Mouse (Mus musculus): Measurements from ENCODE around the gene Kcnc2. TPM values are rescaled to one million over a fixed set of nuclear protein-coding genes. Genes with fewer than 3 reads are reported as not detected.

Kcnc2 gene
- polyA plus RNA-seq, 2 experiments: 0.54 to 0.57 TPM

DNA sequence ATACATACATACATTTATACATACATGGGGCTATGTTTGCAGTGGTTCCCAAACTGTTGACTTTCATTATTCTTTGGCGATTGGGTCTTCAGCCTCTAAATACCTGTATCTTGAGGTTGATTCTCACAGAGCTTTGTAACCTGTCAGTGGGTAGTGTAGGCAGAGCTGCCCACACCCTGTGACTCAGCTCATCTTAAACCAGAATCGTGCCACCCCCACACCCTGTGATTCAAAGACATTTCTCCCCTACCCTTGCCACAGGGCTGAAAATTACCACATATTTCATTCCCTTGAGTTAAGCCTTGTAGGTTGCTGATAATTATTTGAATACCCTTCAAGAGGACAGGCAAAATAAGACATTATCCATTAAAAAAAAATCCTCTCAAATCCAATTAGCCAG lies 210.5 kb downstream of the Kcnc2 start:
- ATAC-seq (ENCODE audit: low FRiP score, low read depth) (no peak), DNase-seq (ENCODE audit: low spot score) (no peak)
- WGBS: 79% methylated on average over 2 of the region's 2 CpGs
- no peak overlapping the region for H3K4me2 ChIP-seq (replicated peaks; ENCODE audit: low read depth, low read length, severe bottlenecking)
- no peaks in the 10 kb centered on the region for H3K4me1 ChIP-seq (ENCODE audit: control insufficient read depth, insufficient read depth, low read length)
- no peak for TF ChIP-seq POLR2A (IDR thresholded peaks at IDR 0.05; ENCODE audit: borderline replicate concordance, extremely low read depth, insufficient read depth, insufficient read length)
- H3K4me3 ChIP-seq (replicated peaks; ENCODE audit: low read length): no peak overlapping the region
- no peaks in the 10 kb centered on the region for H3K9me3 ChIP-seq (ENCODE audit: control insufficient read depth, low read length)
- no peak overlapping the region for H3K9ac ChIP-seq (ENCODE audit: low read depth, low read length, severe bottlenecking)
- H3K27me3 ChIP-seq (ENCODE audit: control insufficient read depth, insufficient read depth, low read length): no peaks in the 10 kb centered on the region
- no peaks in the 10 kb centered on the region for H3K36me3 ChIP-seq (ENCODE audit: control insufficient read depth, insufficient read depth, low read length)
- no peak overlapping the region for H3K27ac ChIP-seq (replicated peaks; ENCODE audit: low read depth, low read length)

DNA sequence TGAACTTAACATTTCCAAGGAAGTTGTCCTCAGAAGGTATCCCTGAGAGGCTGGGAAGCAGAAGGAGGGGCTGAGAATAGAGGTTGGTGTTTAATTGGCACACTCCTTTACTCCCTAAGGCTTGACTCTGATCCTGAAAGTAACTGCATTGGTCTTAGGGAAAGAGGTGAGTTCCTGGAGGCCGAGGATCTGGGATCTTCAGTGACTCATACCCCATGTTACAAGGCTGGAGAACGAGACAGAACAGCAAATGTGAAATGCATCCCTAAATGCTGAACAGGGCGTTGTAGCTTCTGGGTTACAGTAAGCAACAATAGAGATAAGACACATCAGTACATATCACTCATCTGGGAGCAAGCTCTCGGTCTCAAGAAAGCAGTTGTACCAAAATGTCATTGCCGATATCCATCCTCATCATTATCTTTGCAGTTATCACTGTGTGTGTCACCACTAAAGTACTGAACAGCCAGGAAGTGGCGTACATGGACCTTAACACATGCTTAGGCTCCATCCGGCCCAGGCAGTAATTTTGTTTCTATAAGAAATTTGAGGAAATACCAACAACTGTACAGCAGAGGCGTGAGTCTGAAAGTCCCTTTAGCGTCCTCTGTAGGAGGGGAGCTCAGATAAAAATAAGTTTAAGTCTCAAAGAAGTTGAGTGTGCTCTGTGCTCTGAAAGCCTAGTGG lies 211.1 kb downstream of the Kcnc2 start:
- 82% methylated on average over 9 of the region's 9 CpGs for WGBS
- Histone ChIP-seq H3K9me3 (ENCODE audit: control insufficient read depth, low read length) (no peaks in the 10 kb centered on the region), H3K4me1 (ENCODE audit: control insufficient read depth, insufficient read depth, low read length) (no peaks in the 10 kb centered on the region), H3K27me3 (ENCODE audit: control insufficient read depth, insufficient read depth, low read length) (no peaks in the 10 kb centered on the region), H3K36me3 (ENCODE audit: control insufficient read depth, insufficient read depth, low read length) (no peaks in the 10 kb centered on the region), H3K9ac (ENCODE audit: low read depth, low read length, severe bottlenecking) (no peak overlapping the region), H3K4me2 (replicated peaks; ENCODE audit: low read depth, low read length, severe bottlenecking) (no peak overlapping the region), H3K4me3 (replicated peaks; ENCODE audit: low read length) (no peak overlapping the region), H3K27ac (replicated peaks; ENCODE audit: low read depth, low read length) (no peak overlapping the region)
- ATAC-seq (ENCODE audit: low FRiP score, low read depth): no peak
- TF ChIP-seq POLR2A (IDR thresholded peaks at IDR 0.05; ENCODE audit: borderline replicate concordance, extremely low read depth, insufficient read depth, insufficient read length): no peak
- no peak for DNase-seq (ENCODE audit: low spot score)

DNA sequence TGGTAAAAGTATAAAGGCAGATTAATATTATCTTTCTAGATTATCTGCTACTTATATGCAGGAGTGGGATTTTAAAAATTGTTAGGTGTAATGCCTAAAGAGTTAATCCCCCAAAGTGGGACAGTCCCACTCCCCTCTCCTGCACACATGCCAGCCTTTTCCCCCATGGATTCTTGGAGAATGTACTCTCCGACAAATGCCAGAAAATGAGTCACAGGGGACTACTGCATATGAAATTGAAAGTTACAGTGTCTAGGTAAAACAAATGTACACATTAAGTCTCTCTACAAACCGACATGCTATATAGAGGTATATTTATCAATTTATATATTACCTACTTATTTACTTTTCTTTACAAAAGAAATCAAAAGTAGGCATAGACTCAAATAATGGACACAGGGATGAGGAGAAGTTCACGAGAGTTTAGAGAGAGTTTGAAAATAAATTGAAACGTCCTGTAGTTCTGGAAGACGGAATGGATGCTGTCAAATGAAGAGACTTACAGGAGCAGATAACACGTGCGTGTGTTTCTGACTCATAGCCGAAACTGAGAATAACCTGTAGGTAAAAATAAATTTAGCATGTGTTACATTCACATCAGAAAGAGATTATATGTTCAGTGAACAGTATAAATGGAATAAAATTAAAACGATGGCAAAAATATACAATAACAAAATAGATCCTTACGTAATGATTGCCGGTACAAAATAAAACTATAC lies 213.6 kb downstream of the Kcnc2 start:
- Histone ChIP-seq H3K4me2 (replicated peaks; ENCODE audit: low read depth, low read length, severe bottlenecking) (no peak overlapping the region), H3K27ac (replicated peaks; ENCODE audit: low read depth, low read length) (no peak overlapping the region), H3K9ac (ENCODE audit: low read depth, low read length, severe bottlenecking) (no peak overlapping the region), H3K4me3 (replicated peaks; ENCODE audit: low read length) (no peak overlapping the region), H3K4me1 (ENCODE audit: control insufficient read depth, insufficient read depth, low read length) (no peaks in the 10 kb centered on the region), H3K27me3 (ENCODE audit: control insufficient read depth, insufficient read depth, low read length) (no peaks in the 10 kb centered on the region), H3K36me3 (ENCODE audit: control insufficient read depth, insufficient read depth, low read length) (no peaks in the 10 kb centered on the region), H3K9me3 (ENCODE audit: control insufficient read depth, low read length) (no peaks in the 10 kb centered on the region)
- 77% methylated on average over 11 of the region's 11 CpGs for WGBS
- DNase-seq (ENCODE audit: low spot score) (no peak), ATAC-seq (ENCODE audit: low FRiP score, low read depth) (no peak)
- TF ChIP-seq POLR2A (IDR thresholded peaks at IDR 0.05; ENCODE audit: borderline replicate concordance, extremely low read depth, insufficient read depth, insufficient read length): no peak

GRCm38 (mm10) chr10:112485819-112486218 lies 214.9 kb downstream of the Kcnc2 start:
- H3K27ac ChIP-seq (replicated peaks; ENCODE audit: low read depth, low read length): no peak overlapping the region
- ATAC-seq (ENCODE audit: low FRiP score, low read depth): no peak
- no peak overlapping the region for H3K4me3 ChIP-seq (replicated peaks; ENCODE audit: low read length)
- TF ChIP-seq POLR2A (IDR thresholded peaks at IDR 0.05; ENCODE audit: borderline replicate concordance, extremely low read depth, insufficient read depth, insufficient read length): no peak
- no peak overlapping the region for H3K4me2 ChIP-seq (replicated peaks; ENCODE audit: low read depth, low read length, severe bottlenecking)
- no peaks in the 10 kb centered on the region for H3K4me1 ChIP-seq (ENCODE audit: control insufficient read depth, insufficient read depth, low read length)
- H3K9ac ChIP-seq (ENCODE audit: low read depth, low read length, severe bottlenecking): no peak overlapping the region
- no peak for DNase-seq (ENCODE audit: low spot score)
- H3K9me3 ChIP-seq (ENCODE audit: control insufficient read depth, low read length): no peaks in the 10 kb centered on the region
- no peaks in the 10 kb centered on the region for H3K27me3 ChIP-seq (ENCODE audit: control insufficient read depth, insufficient read depth, low read length)
- no peaks in the 10 kb centered on the region for H3K36me3 ChIP-seq (ENCODE audit: control insufficient read depth, insufficient read depth, low read length)

DNA sequence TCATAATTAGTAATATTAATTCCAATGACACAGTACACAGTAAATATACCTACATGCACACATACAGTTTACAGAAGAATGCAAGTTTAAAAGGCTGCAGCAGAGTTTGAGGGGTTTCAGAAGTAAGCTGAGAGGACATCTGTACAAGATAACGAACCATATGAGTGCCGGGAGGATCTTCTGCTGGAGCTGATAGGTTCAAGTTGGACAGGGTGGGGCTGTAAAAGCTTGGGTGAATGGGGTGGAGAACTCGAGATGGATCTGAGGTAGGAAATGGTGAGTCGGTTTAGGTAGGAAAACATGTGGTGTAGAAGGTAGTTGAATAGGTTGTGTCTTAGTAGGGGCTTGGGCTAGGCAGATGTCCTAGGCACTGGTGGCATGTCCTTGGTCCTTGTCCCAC lies 217.8 kb downstream of the Kcnc2 start:
- WGBS: 76% methylated on average over 4 of the region's 4 CpGs
- ATAC-seq (ENCODE audit: low FRiP score, low read depth) (no peak), DNase-seq (ENCODE audit: low spot score) (no peak)
- Histone ChIP-seq H3K27ac (replicated peaks; ENCODE audit: low read depth, low read length) (no peak overlapping the region), H3K4me1 (ENCODE audit: control insufficient read depth, insufficient read depth, low read length) (no peaks in the 10 kb centered on the region), H3K4me3 (replicated peaks; ENCODE audit: low read length) (no peak overlapping the region), H3K9me3 (ENCODE audit: control insufficient read depth, low read length) (no peaks in the 10 kb centered on the region), H3K36me3 (ENCODE audit: control insufficient read depth, insufficient read depth, low read length) (no peaks in the 10 kb centered on the region), H3K4me2 (replicated peaks; ENCODE audit: low read depth, low read length, severe bottlenecking) (no peak overlapping the region), H3K27me3 (ENCODE audit: control insufficient read depth, insufficient read depth, low read length) (no peaks in the 10 kb centered on the region), H3K9ac (ENCODE audit: low read depth, low read length, severe bottlenecking) (no peak overlapping the region)
- TF ChIP-seq POLR2A (IDR thresholded peaks at IDR 0.05; ENCODE audit: borderline replicate concordance, extremely low read depth, insufficient read depth, insufficient read length): no peak

Other genes with a start within 250 kb of the Kcnc2 start
- not detected in 2 replicates for gene Glipr1l1, start 210.9 kb upstream of the Kcnc2 start, polyA plus RNA-seq (2012; rRNA removed)
- gene Glipr1l1, start 210.9 kb upstream of the Kcnc2 start, polyA plus RNA-seq (2014; fragmentation: Nextera tagmentation; extraction: Ambion mirVana): not detected in 2 replicates
- not detected in 2 replicates for gene Glipr1l2, start 187.8 kb upstream of the Kcnc2 start, polyA plus RNA-seq (2012; rRNA removed)
- gene Glipr1l2, start 187.8 kb upstream of the Kcnc2 start, polyA plus RNA-seq (2014; fragmentation: Nextera tagmentation; extraction: Ambion mirVana): not detected in 2 replicates
- not detected in 2 replicates for gene Glipr1l3, start 110.8 kb upstream of the Kcnc2 start, polyA plus RNA-seq (2012; rRNA removed)
- gene Glipr1l3, start 110.8 kb upstream of the Kcnc2 start, polyA plus RNA-seq (2014; fragmentation: Nextera tagmentation; extraction: Ambion mirVana): not detected in 2 replicates
- 0.37 and 0.40 TPM in 2 replicates for gene Caps2, start 107.5 kb upstream of the Kcnc2 start, polyA plus RNA-seq (2012; rRNA removed)
- gene Caps2, start 107.5 kb upstream of the Kcnc2 start, polyA plus RNA-seq (2014; fragmentation: Nextera tagmentation; extraction: Ambion mirVana): 0.28 and 0.33 TPM in 2 replicates

Data from limb, embryonic 14.5 days (tissue).